Mouse (Mus musculus) left cerebral cortex, adult 18-20 months (tissue): ENCODE measurements around the gene Tmem233. TPM values are rescaled to one million over a fixed set of nuclear protein-coding genes. Genes with fewer than 3 reads are reported as not detected.

ENCODE experiments used
- DNase-seq, 2 experiments: peaks; one replicate each; pipeline ENCODE4 v3.0.0; 2021 to 2022; ENCODE audit warnings: low spot score in 2 of 2, mixed read lengths in 1 of 2
- total RNA-seq, 2 experiments: library from RNA; stranded (reverse); gene quantifications; 2 replicates each; pipeline ENCODE4 v1.2.3; 2021

Tmem233 gene
- total RNA-seq, 2 experiments from 2014 or later, result not detected

DNA sequence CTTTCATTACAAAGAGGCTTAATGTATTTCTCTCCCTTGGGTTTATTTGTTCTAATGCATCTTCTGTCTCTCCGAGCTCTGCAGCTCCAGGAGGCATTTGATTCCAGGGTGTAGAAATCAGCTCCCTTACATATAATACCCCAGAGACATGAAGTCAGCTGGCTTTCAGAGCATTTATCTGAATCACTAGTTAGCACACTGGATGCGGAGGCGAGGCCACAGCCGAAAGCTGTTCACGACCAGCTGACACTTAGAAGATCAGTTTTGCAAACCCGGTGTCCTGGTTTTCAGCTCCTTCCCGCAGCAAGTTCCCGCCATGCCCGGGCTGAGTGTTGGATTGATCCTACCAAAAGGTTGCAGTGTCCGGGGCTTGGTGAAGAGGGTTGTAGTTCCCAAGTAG is 78.8 kb downstream of the Tmem233 start:
- peak in 1 of 2 experiments; percentile 55 for DNase-seq

DNA sequence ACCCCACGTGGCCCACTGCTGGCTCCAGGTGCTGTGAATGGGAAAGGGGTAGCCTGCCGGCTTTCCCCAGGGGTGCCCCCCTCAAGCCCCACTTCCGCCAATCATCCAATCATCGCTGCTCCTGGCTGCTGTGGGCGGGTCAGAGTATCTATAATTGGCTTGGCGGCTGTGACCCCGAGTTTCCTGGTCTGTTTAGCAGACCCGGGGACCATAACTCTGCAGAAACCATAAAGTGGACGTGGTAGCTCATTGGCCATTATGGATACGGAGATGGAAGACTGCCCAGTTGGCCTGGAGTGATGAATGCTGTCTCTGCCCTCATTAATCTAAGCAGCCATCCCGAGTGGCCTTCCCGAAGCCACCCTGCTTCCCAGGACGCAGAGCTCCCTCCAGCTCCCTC is 79.2 kb downstream of the Tmem233 start:
- DNase-seq, result no peak

DNA sequence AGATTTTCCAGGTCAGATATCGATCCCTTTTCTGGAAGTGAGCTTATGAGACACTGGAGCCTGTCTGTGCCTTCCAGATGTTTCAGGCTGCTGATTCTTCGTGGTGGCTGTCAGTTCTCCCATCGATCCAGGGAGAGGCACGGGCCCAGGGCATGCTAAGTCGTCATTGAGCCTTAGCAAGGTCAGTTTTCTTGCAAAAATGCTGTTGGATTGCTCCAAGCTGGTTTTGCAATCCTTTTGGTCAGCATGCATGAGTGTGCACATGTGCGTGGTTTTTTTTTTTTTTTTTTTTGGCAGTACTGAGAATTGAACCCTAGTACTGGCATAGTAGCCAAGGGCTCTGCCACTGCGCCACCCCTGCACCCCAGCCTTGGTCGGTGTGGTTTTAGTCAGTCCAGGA is 79.9 kb downstream of the Tmem233 start:
- no peak for DNase-seq

DNA sequence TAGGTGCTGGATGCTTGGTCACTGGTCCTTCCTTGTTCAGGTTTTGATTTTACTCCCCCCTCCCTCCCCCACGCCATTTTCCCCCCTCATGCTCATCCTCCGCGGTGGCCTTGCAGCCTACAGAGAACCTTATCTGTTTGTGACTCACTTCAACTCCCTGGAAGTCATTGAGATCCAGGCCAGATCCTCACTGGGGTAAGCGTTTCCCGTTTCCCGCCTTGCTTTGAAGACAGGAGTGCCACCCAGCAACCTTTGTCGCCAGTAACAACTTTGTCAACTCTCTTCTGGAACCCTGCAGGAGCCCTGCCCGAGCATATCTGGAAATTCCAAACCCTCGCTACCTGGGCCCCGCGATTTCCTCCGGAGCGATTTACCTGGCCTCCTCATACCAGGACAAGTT is 85.7 kb downstream of the Tmem233 start:
- no peak for DNase-seq

DNA sequence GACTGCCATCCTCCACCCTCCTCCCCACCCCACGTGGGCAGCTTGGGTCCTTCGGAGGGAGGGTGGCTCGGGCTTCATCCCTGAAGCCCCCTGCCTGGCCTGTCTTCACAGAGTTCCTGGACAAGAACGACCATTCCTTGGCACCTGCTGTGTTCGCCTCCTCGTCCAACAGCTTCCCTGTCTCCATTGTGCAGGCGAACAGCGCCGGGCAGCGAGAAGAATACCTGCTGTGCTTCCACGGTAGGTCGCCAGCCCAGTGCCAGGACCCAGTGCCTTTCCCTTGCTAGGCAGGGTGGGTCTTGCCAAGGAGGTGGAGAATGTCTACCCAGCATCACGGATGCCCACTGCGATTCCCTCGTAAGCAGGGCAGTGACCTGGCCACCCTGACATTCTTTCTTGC is 88.9 kb downstream of the Tmem233 start:
- DNase-seq, result no peak

DNA sequence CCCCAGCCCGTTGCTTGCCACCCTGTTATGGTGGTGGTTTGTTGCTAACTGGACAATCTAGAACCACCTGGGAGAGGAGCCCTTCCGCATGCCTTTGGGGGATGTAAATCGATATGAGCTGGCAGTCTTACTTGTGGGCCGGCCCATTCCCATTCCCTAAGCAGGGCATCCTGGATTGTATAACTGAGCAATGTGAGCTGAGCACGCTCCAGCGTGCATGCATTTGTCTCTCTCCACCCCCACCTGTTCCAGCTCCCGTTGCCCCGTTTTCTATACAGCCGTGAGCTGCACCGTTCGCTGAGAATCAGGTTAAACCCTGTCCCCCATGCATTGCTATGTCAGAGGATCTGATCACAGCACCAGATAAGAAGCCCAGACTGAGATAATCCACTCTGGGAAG is 91.3 kb downstream of the Tmem233 start:
- no peak for DNase-seq

Other genes with a start within 250 kb of the Tmem233 start
- gene Cit, start 238.0 kb downstream of the Tmem233 start, total RNA-seq, result 100 to 1,000 TPM; 153 to 185 TPM
- gene Prkab1, start 58.7 kb downstream of the Tmem233 start, total RNA-seq, result 10 to 100 TPM; 18.5 to 24.9 TPM
- gene Ccdc60, start 205.7 kb upstream of the Tmem233 start, total RNA-seq, result under 1 TPM in 1 of 2 experiments, not detected in 1; 0.23 TPM